Mouse (Mus musculus) lung, postnatal 0 days (tissue): ENCODE measurements around the gene Olfr70.

Source experiments
- CTCF ChIP-seq: IDR thresholded peaks from 2 replicates; pipeline ENCODE4 v1.5.1; 2016; ENCODE audit warnings: antibody characterized with exemption, mild to moderate bottlenecking
- EP300 ChIP-seq: IDR thresholded peaks from 2 replicates; pipeline ENCODE4 v1.6.1; 2016; ENCODE audit warnings: antibody characterized with exemption, mild to moderate bottlenecking, control low read depth

GRCm38 (mm10) chr4:43656339-43657109 lies 44.1 kb downstream of the Olfr70 start, which contains the start of gene Hint2:
- TF ChIP-seq CTCF (peak; percentile 35; the same call in 1 of the 2 replicates), EP300 (peak; percentile 50; the same call in 1 of the 2 replicates)
